Mouse (Mus musculus): ENCODE results near the gene Sipa1l3. TPM values are rescaled to one million over a fixed set of nuclear protein-coding genes. Genes with fewer than 3 reads are reported as not detected.

Gene Sipa1l3
- polyA plus RNA-seq, 1 experiment from 2014 or later = 17.4 TPM

- no peaks in the 10 kb centered on the region for H3K4me1 ChIP-seq (ENCODE audit: control insufficient read depth, insufficient read depth, low read length)
- no peaks in the 10 kb centered on the region for H3K9me3 ChIP-seq (ENCODE audit: control insufficient read depth, low read length)
- no peak overlapping the region for H3K9ac ChIP-seq (ENCODE audit: low read depth, low read length)
- H3K27ac ChIP-seq (ENCODE audit: low read depth, low read length) = no peak overlapping the region
- H3K4me3 ChIP-seq (ENCODE audit: low read length) = no peak overlapping the region
- H3K4me2 ChIP-seq (replicated peaks; ENCODE audit: low read depth, low read length) = no peak overlapping the region
- ATAC-seq (ENCODE audit: low FRiP score, low TSS enrichment) = peak; percentile 55; the same call in 1 of the 2 replicates
- H3K36me3 ChIP-seq (ENCODE audit: control insufficient read depth, insufficient read depth, low read length) = peaks cover 3% of the 10 kb centered on the region; the same call in 1 of the 2 replicates
- H3K27me3 ChIP-seq (ENCODE audit: control insufficient read depth, insufficient read depth, low read length) = no peaks in the 10 kb centered on the region
- 26% methylated on average over 4 of the region's 4 CpGs for WGBS
These were observed 154.4 kb downstream of the Sipa1l3 start for GRCm38 (mm10) chr7:29364052-29364451.

GRCm38 (mm10) chr7:29361497-29361896 lies 156.9 kb downstream of the Sipa1l3 start:
- peaks cover 6% of the 10 kb centered on the region; the same call in 1 of the 2 replicates for H3K36me3 ChIP-seq (ENCODE audit: control insufficient read depth, insufficient read depth, low read length)
- 96% methylated on average over 13 of the region's 13 CpGs for WGBS
- no peak overlapping the region for H3K9ac ChIP-seq (ENCODE audit: low read depth, low read length)
- H3K4me1 ChIP-seq (ENCODE audit: control insufficient read depth, insufficient read depth, low read length) = no peaks in the 10 kb centered on the region
- no peak for ATAC-seq (ENCODE audit: low FRiP score, low TSS enrichment)
- H3K9me3 ChIP-seq (ENCODE audit: control insufficient read depth, low read length) = no peaks in the 10 kb centered on the region
- H3K27me3 ChIP-seq (ENCODE audit: control insufficient read depth, insufficient read depth, low read length) = no peaks in the 10 kb centered on the region
- H3K27ac ChIP-seq (ENCODE audit: low read depth, low read length) = no peak overlapping the region
- H3K4me2 ChIP-seq (replicated peaks; ENCODE audit: low read depth, low read length) = no peak overlapping the region
- H3K4me3 ChIP-seq (ENCODE audit: low read length) = no peak overlapping the region

- H3K4me1 ChIP-seq (ENCODE audit: control insufficient read depth, insufficient read depth, low read length) = no peaks in the 10 kb centered on the region
- no peak overlapping the region for H3K4me2 ChIP-seq (replicated peaks; ENCODE audit: low read depth, low read length)
- no peak overlapping the region for H3K4me3 ChIP-seq (ENCODE audit: low read length)
- no peak overlapping the region for H3K9ac ChIP-seq (ENCODE audit: low read depth, low read length)
- H3K36me3 ChIP-seq (ENCODE audit: control insufficient read depth, insufficient read depth, low read length) = peaks cover 17% of the 10 kb centered on the region; the same call in 1 of the 2 replicates
- H3K9me3 ChIP-seq (ENCODE audit: control insufficient read depth, low read length) = no peaks in the 10 kb centered on the region
- 84% methylated on average over 7 of the region's 8 CpGs for WGBS
- no peaks in the 10 kb centered on the region for H3K27me3 ChIP-seq (ENCODE audit: control insufficient read depth, insufficient read depth, low read length)
- no peak overlapping the region for H3K27ac ChIP-seq (ENCODE audit: low read depth, low read length)
- ATAC-seq (ENCODE audit: low FRiP score, low TSS enrichment) = no peak
These were observed 163.0 kb downstream of the Sipa1l3 start for GRCm38 (mm10) chr7:29355406-29355805.

- Histone ChIP-seq H3K27ac (ENCODE audit: low read depth, low read length) (no peak overlapping the region), H3K4me2 (replicated peaks; ENCODE audit: low read depth, low read length) (no peak overlapping the region), H3K9ac (ENCODE audit: low read depth, low read length) (no peak overlapping the region), H3K27me3 (ENCODE audit: control insufficient read depth, insufficient read depth, low read length) (no peaks in the 10 kb centered on the region), H3K36me3 (ENCODE audit: control insufficient read depth, insufficient read depth, low read length) (peaks cover 22% of the 10 kb centered on the region; the same call in 1 of the 2 replicates), H3K9me3 (ENCODE audit: control insufficient read depth, low read length) (no peaks in the 10 kb centered on the region), H3K4me1 (ENCODE audit: control insufficient read depth, insufficient read depth, low read length) (no peaks in the 10 kb centered on the region), H3K4me3 (ENCODE audit: low read length) (no peak overlapping the region)
- no peak for ATAC-seq (ENCODE audit: low FRiP score, low TSS enrichment)
- 91% methylated on average over 8 of the region's 8 CpGs for WGBS
These were observed 164.3 kb downstream of the Sipa1l3 start for GRCm38 (mm10) chr7:29354161-29354560.

GRCm38 (mm10) chr7:29352246-29352645 lies 166.2 kb downstream of the Sipa1l3 start:
- ATAC-seq (ENCODE audit: low FRiP score, low TSS enrichment) = no peak
- no peak overlapping the region for H3K27ac ChIP-seq (ENCODE audit: low read depth, low read length)
- H3K4me2 ChIP-seq (replicated peaks; ENCODE audit: low read depth, low read length) = no peak overlapping the region
- no peak overlapping the region for H3K4me3 ChIP-seq (ENCODE audit: low read length)
- H3K27me3 ChIP-seq (ENCODE audit: control insufficient read depth, insufficient read depth, low read length) = no peaks in the 10 kb centered on the region
- H3K9ac ChIP-seq (ENCODE audit: low read depth, low read length) = no peak overlapping the region
- no peaks in the 10 kb centered on the region for H3K9me3 ChIP-seq (ENCODE audit: control insufficient read depth, low read length)
- peaks cover 35% of the 10 kb centered on the region; the same call in 1 of the 2 replicates for H3K36me3 ChIP-seq (ENCODE audit: control insufficient read depth, insufficient read depth, low read length)
- WGBS = 91% methylated on average over 8 of the region's 8 CpGs
- no peaks in the 10 kb centered on the region for H3K4me1 ChIP-seq (ENCODE audit: control insufficient read depth, insufficient read depth, low read length)

GRCm38 (mm10) chr7:29350489-29350888 lies 168.0 kb downstream of the Sipa1l3 start:
- ATAC-seq (ENCODE audit: low FRiP score, low TSS enrichment) = no peak
- WGBS = 93% methylated on average over 10 of the region's 10 CpGs
- peaks cover 37% of the 10 kb centered on the region; the same call in 1 of the 2 replicates for H3K36me3 ChIP-seq (ENCODE audit: control insufficient read depth, insufficient read depth, low read length)

GRCm38 (mm10) chr7:29346212-29346611 lies 172.2 kb downstream of the Sipa1l3 start:
- no peak for ATAC-seq (ENCODE audit: low FRiP score, low TSS enrichment)
- Histone ChIP-seq H3K27me3 (ENCODE audit: control insufficient read depth, insufficient read depth, low read length) (peaks cover 4% of the 10 kb centered on the region; the same call in 1 of the 2 replicates), H3K27ac (ENCODE audit: low read depth, low read length) (no peak overlapping the region), H3K36me3 (ENCODE audit: control insufficient read depth, insufficient read depth, low read length) (peaks cover 29% of the 10 kb centered on the region; the same call in 1 of the 2 replicates), H3K9ac (ENCODE audit: low read depth, low read length) (no peak overlapping the region), H3K4me2 (replicated peaks; ENCODE audit: low read depth, low read length) (no peak overlapping the region), H3K4me1 (ENCODE audit: control insufficient read depth, insufficient read depth, low read length) (no peaks in the 10 kb centered on the region), H3K9me3 (ENCODE audit: control insufficient read depth, low read length) (no peaks in the 10 kb centered on the region), H3K4me3 (ENCODE audit: low read length) (no peak overlapping the region)
- 75% methylated on average over 3 of the region's 3 CpGs for WGBS

More at GRCm38 (mm10) chr7:29350489-29350888, 168.0 kb downstream of the Sipa1l3 start:
- H3K27ac ChIP-seq (ENCODE audit: low read depth, low read length) = no peak overlapping the region
- H3K4me2 ChIP-seq (replicated peaks; ENCODE audit: low read depth, low read length) = no peak overlapping the region
- no peak overlapping the region for H3K9ac ChIP-seq (ENCODE audit: low read depth, low read length)
- no peaks in the 10 kb centered on the region for H3K27me3 ChIP-seq (ENCODE audit: control insufficient read depth, insufficient read depth, low read length)
- no peaks in the 10 kb centered on the region for H3K4me1 ChIP-seq (ENCODE audit: control insufficient read depth, insufficient read depth, low read length)
- no peaks in the 10 kb centered on the region for H3K9me3 ChIP-seq (ENCODE audit: control insufficient read depth, low read length)
- no peak overlapping the region for H3K4me3 ChIP-seq (ENCODE audit: low read length)

- H3K9ac ChIP-seq (ENCODE audit: low read depth, low read length) = no peak overlapping the region
- H3K4me2 ChIP-seq (replicated peaks; ENCODE audit: low read depth, low read length) = no peak overlapping the region
- H3K9me3 ChIP-seq (ENCODE audit: control insufficient read depth, low read length) = no peaks in the 10 kb centered on the region
- no peaks in the 10 kb centered on the region for H3K4me1 ChIP-seq (ENCODE audit: control insufficient read depth, insufficient read depth, low read length)
- H3K27me3 ChIP-seq (ENCODE audit: control insufficient read depth, insufficient read depth, low read length) = peaks cover 4% of the 10 kb centered on the region; the same call in 1 of the 2 replicates
- no peak overlapping the region for H3K27ac ChIP-seq (ENCODE audit: low read depth, low read length)
- peaks cover 25% of the 10 kb centered on the region; the same call in 1 of the 2 replicates for H3K36me3 ChIP-seq (ENCODE audit: control insufficient read depth, insufficient read depth, low read length)
- H3K4me3 ChIP-seq (ENCODE audit: low read length) = no peak overlapping the region
- no peak for ATAC-seq (ENCODE audit: low FRiP score, low TSS enrichment)
- WGBS = 92% methylated on average over 4 of the region's 4 CpGs
These were observed 172.9 kb downstream of the Sipa1l3 start for GRCm38 (mm10) chr7:29345534-29345933.

GRCm38 (mm10) chr7:29343746-29344145 lies 174.7 kb downstream of the Sipa1l3 start:
- Histone ChIP-seq H3K9ac (ENCODE audit: low read depth, low read length) (no peak overlapping the region), H3K27me3 (ENCODE audit: control insufficient read depth, insufficient read depth, low read length) (peaks cover 8% of the 10 kb centered on the region; the same call in 1 of the 2 replicates), H3K4me2 (replicated peaks; ENCODE audit: low read depth, low read length) (no peak overlapping the region), H3K4me3 (ENCODE audit: low read length) (no peak overlapping the region), H3K27ac (ENCODE audit: low read depth, low read length) (no peak overlapping the region), H3K9me3 (ENCODE audit: control insufficient read depth, low read length) (no peaks in the 10 kb centered on the region), H3K4me1 (ENCODE audit: control insufficient read depth, insufficient read depth, low read length) (0 out of 2 replicates have a peak, but pooled peaks cover 3% of the 10 kb centered on the region), H3K36me3 (ENCODE audit: control insufficient read depth, insufficient read depth, low read length) (peaks cover 17% of the 10 kb centered on the region; the same call in 1 of the 2 replicates)
- 93% methylated on average over 7 of the region's 7 CpGs for WGBS
- no peak for ATAC-seq (ENCODE audit: low FRiP score, low TSS enrichment)

Measured in kidney, embryonic 14.5 days (tissue).